Mouse (Mus musculus) heart, adult 2 months (tissue): Measurements from ENCODE around the gene Tubd1. TPM values are rescaled to one million over a fixed set of nuclear protein-coding genes. Genes with fewer than 3 reads are reported as not detected.

Experiments
- DNase-seq, 2 experiments: peaks; one replicate each; pipeline ENCODE4 v3.0.0; 2021
- H3K27ac ChIP-seq: fragments of 200-600 bp; 2 replicates; pipeline ENCODE4 v1.8.1; 2022
- H3K27me3 ChIP-seq: fragments of 200-500 bp; 2 replicates; pipeline ENCODE4 v1.6.1; 2012; ENCODE audit warnings: mild to moderate bottlenecking, low read length, inconsistent platforms, mixed read lengths; ENCODE audit not compliant: control insufficient read depth, insufficient read depth
- H3K36me3 ChIP-seq: fragments of 200-500 bp; 2 replicates; pipeline ENCODE4 v1.6.1; 2012; ENCODE audit warnings: low read length, inconsistent platforms; ENCODE audit not compliant: control insufficient read depth, insufficient read depth
- H3K4me1 ChIP-seq: fragments of 200-500 bp; 2 replicates; pipeline ENCODE4 v1.6.1; 2011; ENCODE audit warnings: low read length; ENCODE audit not compliant: control insufficient read depth, insufficient read depth
- H3K4me3 ChIP-seq: fragments of 200-600 bp; 2 replicates; pipeline ENCODE4 v1.8.1; 2022
- H3K79me2 ChIP-seq: fragments of 200-500 bp; replicated peaks from 2 replicates; pipeline ENCODE4 v1.6.1; 2012; ENCODE audit warnings: mild to moderate bottlenecking, inconsistent platforms, low read length, moderate library complexity, mixed read lengths; ENCODE audit not compliant: control insufficient read depth, insufficient read depth
- H3K9ac ChIP-seq: fragments of 200-500 bp; 2 replicates; pipeline ENCODE4 v1.6.1; 2012; ENCODE audit warnings: low read depth, mild to moderate bottlenecking, control low read depth, inconsistent platforms, low read length, mixed read lengths
- CTCF ChIP-seq: fragments of 200-600 bp; IDR thresholded peaks from 2 replicates; pipeline ENCODE4 v1.8.1; 2022; ENCODE audit warnings: antibody characterized with exemption, mild to moderate bottlenecking, moderate library complexity
- EP300 ChIP-seq: fragments of 200-500 bp; IDR thresholded peaks from 2 replicates; pipeline ENCODE4 v1.6.1; 2011; ENCODE audit warnings: low read depth, low read length, control low read depth; ENCODE audit not compliant: insufficient read depth
- POLR2A ChIP-seq: fragments of 200-500 bp; IDR thresholded peaks from 2 replicates; pipeline ENCODE4 v1.6.1; 2011; ENCODE audit warnings: mild to moderate bottlenecking, low read depth, low read length, control low read depth; ENCODE audit not compliant: insufficient read depth
- WGBS: fragments of 180-500 bp; shearing (Covaris S2); methylation state at CpG from one replicate; pipeline ENCODE4 v1.1.7; 2018; 5-methylcytosine and 5-hydroxymethylcytosine counted together
- intact Hi-C: fragments of 180-260 bp; cut with DNase I; formaldehyde crosslinking; loops from one replicate; pipeline ENCODE4 v1.15.1; 2025
- polyA plus RNA-seq: library from polyadenylated mRNA; depleted of rRNA; stranded (reverse); fragments of >200 nt; gene quantifications from 2 replicates; pipeline ENCODE4 v1.2.3, GENCODE M21; 2012
- total RNA-seq, 2 experiments: library from RNA; stranded (reverse); gene quantifications; 2 replicates each; pipeline ENCODE4 v1.2.3; 2021

Gene Tubd1
- total and polyA plus RNA-seq, 3 experiments = 4.7 to 6.2 (median 5.7) TPM

DNA sequence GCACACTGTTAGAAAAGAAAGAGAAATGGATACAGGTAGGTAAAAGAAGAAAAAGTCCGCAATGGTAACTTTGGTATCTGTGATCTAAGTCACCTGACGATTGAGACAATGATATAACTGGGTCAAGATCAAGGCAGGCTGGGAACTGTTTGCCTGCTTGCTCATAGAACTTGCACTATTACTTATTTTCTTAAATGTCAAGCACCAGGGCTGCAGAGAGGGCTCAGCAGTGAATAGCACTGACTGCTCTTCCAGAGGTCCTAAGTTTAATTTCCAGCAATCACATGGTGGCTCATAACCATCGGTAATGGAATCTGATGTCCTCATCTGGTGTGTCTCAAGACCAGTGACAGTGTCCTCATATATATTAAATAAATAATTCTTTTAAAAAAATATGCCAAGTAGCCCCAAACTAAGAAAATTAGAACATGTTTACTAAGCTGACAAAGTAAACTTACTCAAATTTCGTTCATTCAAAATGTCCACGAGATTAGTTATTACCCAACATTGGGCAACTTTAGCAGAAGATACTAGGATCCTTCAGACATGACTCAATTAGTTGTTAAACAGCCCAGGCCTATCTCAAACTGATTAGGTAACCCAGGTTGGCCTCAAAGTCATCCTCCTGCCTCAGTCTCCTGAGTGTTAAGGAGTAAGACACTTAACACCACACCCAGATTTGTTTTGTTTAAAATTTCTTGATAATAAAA lies 10.4 kb upstream of the Tubd1 start:
- Histone ChIP-seq H3K27me3 (no peaks in the 10 kb centered on the region), H3K4me1 (peaks cover 2% of the 10 kb centered on the region; the same call in 1 of the 2 replicates), H3K79me2 (no peaks in the 10 kb centered on the region; the same call in none of the 2 replicates), H3K4me3 (no peak overlapping the region), H3K36me3 (peaks cover 6% of the 10 kb centered on the region), H3K27ac (no peak overlapping the region), H3K9ac (no peak overlapping the region)
- no peak for TF ChIP-seq CTCF
- no peak for TF ChIP-seq EP300
- no peak for TF ChIP-seq POLR2A
- intact Hi-C loops = no loop called here
- DNase-seq = no peak
- WGBS = 87% methylated on average over 5 of the region's 5 CpGs

DNA sequence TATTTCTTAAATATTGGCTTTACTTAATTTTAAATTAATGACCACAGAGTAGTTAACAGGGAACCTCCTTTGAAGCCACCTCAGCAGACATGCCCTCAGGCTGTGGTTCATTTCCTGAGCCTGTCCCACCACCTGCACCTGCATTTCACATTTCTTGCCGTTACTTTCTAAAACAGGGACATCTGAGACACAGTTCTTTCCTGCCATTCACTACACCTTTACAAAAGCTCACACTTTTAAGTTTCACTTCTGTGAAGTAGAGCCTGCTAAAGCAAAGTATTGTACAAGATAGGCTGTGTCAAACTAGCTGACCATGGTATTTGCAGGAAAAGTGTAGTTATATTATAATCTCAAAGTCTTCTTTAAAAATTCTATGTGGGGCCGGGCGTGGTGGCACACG lies 6.0 kb upstream of the Tubd1 start:
- Histone ChIP-seq H3K4me1 (peaks cover 2% of the 10 kb centered on the region; the same call in 1 of the 2 replicates), H3K27ac (no peak overlapping the region), H3K9ac (no peak overlapping the region), H3K79me2 (peaks cover 1% of the 10 kb centered on the region), H3K36me3 (peaks cover 16% of the 10 kb centered on the region), H3K27me3 (no peaks in the 10 kb centered on the region), H3K4me3 (no peak overlapping the region)
- WGBS = 84% methylated on average over 4 of the region's 4 CpGs
- intact Hi-C loops = no loop called here
- no peak for DNase-seq
- no peak for TF ChIP-seq CTCF

GRCm38 (mm10) chr11:86539716-86540475 lies 4.9 kb upstream of the Tubd1 start:
- Histone ChIP-seq H3K4me3 (no peak overlapping the region), H3K36me3 (peaks cover 16% of the 10 kb centered on the region), H3K27ac (no peak overlapping the region), H3K27me3 (no peaks in the 10 kb centered on the region), H3K4me1 (peaks cover 2% of the 10 kb centered on the region; the same call in 1 of the 2 replicates), H3K79me2 (peaks cover 3% of the 10 kb centered on the region), H3K9ac (no peak overlapping the region)
- TF ChIP-seq CTCF (no peak), POLR2A (no peak), EP300 (no peak)
- WGBS = 65% methylated on average over 6 of the region's 6 CpGs
- intact Hi-C loops = no loop called here
- DNase-seq = no peak

GRCm38 (mm10) chr11:86540476-86540845 lies 4.3 kb upstream of the Tubd1 start:
- 62% methylated on average over 2 of the region's 2 CpGs for WGBS

GRCm38 (mm10) chr11:86542851-86543250 lies 1.9 kb upstream of the Tubd1 start:
- peaks cover 16% of the 10 kb centered on the region for H3K36me3 ChIP-seq
- TF ChIP-seq POLR2A = no peak
- no peak for TF ChIP-seq EP300
- TF ChIP-seq CTCF = no peak
- no peak overlapping the region for H3K4me3 ChIP-seq
- no peak overlapping the region for H3K27ac ChIP-seq
- H3K9ac ChIP-seq = no peak overlapping the region
- peaks cover 3% of the 10 kb centered on the region; the same call in 1 of the 2 replicates for H3K79me2 ChIP-seq
- no peak for DNase-seq
- H3K4me1 ChIP-seq = peaks cover 4% of the 10 kb centered on the region
- WGBS = 65% methylated on average over 1 of the region's 1 CpGs
- H3K27me3 ChIP-seq = no peaks in the 10 kb centered on the region
- intact Hi-C loops = no loop called here

More at GRCm38 (mm10) chr11:86540476-86540845, 4.3 kb upstream of the Tubd1 start:
- Histone ChIP-seq H3K4me1 (peaks cover 2% of the 10 kb centered on the region; the same call in 1 of the 2 replicates), H3K27me3 (no peaks in the 10 kb centered on the region), H3K36me3 (peaks cover 16% of the 10 kb centered on the region), H3K79me2 (peaks cover 3% of the 10 kb centered on the region), H3K9ac (no peak overlapping the region), H3K4me3 (no peak overlapping the region), H3K27ac (no peak overlapping the region)
- intact Hi-C loops = no loop called here
- no peak for DNase-seq
- no peak for TF ChIP-seq EP300
